ENCODE assay signal across 7 mouse cellular contexts in genomic region chr11:103171286-103171620, GRCm38 (mm10). TPM values are rescaled to one million over a fixed set of nuclear protein-coding genes. Genes with fewer than 3 reads are reported as not detected.
DNase-seq lines count a peak whose midpoint lies in the region; ATAC-seq and TF ChIP-seq lines count a peak whose summit lies in the region.

No protein-coding gene starts in this region.

- peak overlapping the region; percentile 74 for H3K4me2 ChIP-seq in forebrain, embryonic 15.5 days (replicated peaks)
- peak overlapping the region; percentile 96 for H3K4me2 ChIP-seq in limb, embryonic 15.5 days

- TF ChIP-seq POLR2A in spleen, adult 2 months (IDR thresholded peaks at IDR 0.05; ENCODE audit: low read depth, low read length), result no peak

- no peak; the same call in 1 of the 2 replicates for ATAC-seq in forebrain, embryonic 15.5 days (replicated peaks)
- ATAC-seq in limb, embryonic 15.5 days (ENCODE audit: insufficient number of reproducible peaks, low FRiP score, low TSS enrichment, low read depth), result no peak

- H3K27ac ChIP-seq in spleen, adult 2 months (ENCODE audit: insufficient read depth, low read length), result peak overlapping the region; percentile 99
- no peak overlapping the region for H3K27ac ChIP-seq in forebrain, embryonic 15.5 days (replicated peaks)
- no peak overlapping the region for H3K27ac ChIP-seq in limb, embryonic 15.5 days

- H3K9me3 ChIP-seq in forebrain, embryonic 15.5 days, result no peaks in the 10 kb centered on the region
- no peaks in the 10 kb centered on the region for H3K9me3 ChIP-seq in limb, embryonic 15.5 days

- H3K36me3 ChIP-seq in spleen, adult 2 months (ENCODE audit: control insufficient read depth, insufficient read depth, low read length), result 0 out of 2 replicates have a peak, but pooled peaks cover 1% of the 10 kb centered on the region
- H3K36me3 ChIP-seq in forebrain, embryonic 15.5 days, result no peaks in the 10 kb centered on the region
- no peaks in the 10 kb centered on the region for H3K36me3 ChIP-seq in limb, embryonic 15.5 days

- peak overlapping the region; percentile 66 for H3K9ac ChIP-seq in forebrain, embryonic 15.5 days (replicated peaks)
- peak overlapping the region; percentile 40 for H3K9ac ChIP-seq in limb, embryonic 15.5 days

- H3K27me3 ChIP-seq in spleen, adult 2 months (ENCODE audit: control insufficient read depth, insufficient read depth, low read length), result no peaks in the 10 kb centered on the region
- H3K27me3 ChIP-seq in forebrain, embryonic 15.5 days, result peaks cover 41% of the 10 kb centered on the region
- peaks cover 56% of the 10 kb centered on the region for H3K27me3 ChIP-seq in limb, embryonic 15.5 days

- no peak for TF ChIP-seq CTCF in spleen, adult 2 months (IDR thresholded peaks at IDR 0.05; ENCODE audit: extremely low read depth, insufficient read depth, insufficient read length, insufficient replicate concordance)

- H3K4me3 ChIP-seq in spleen, adult 2 months (ENCODE audit: extremely low read depth, insufficient read depth, insufficient read length), result peak overlapping the region; percentile 97
- H3K4me3 ChIP-seq in forebrain, embryonic 15.5 days, result peak overlapping the region; percentile 52
- H3K4me3 ChIP-seq in limb, embryonic 15.5 days, result peak overlapping the region; percentile 52

- DNase-seq in spleen, adult 2 months (ENCODE audit: low read depth in 1 of 2, low spot score in 2 of 2), result no peak
- no peak for DNase-seq in spleen, postnatal 10 days (ENCODE audit: low spot score in 2 of 2)
- peak; percentile 73 for DNase-seq in thymus, postnatal 4 days
- no peak for DNase-seq in ovary, postnatal 10 days (ENCODE audit: low spot score)
- DNase-seq in right cerebral cortex, adult 18-20 months, result no peak

- WGBS in spleen, adult 2 months, result 1% methylated on average over 23 of the region's 23 CpGs
- WGBS in forebrain, embryonic 15.5 days, result 2% methylated on average over 23 of the region's 23 CpGs
- 3% methylated on average over 23 of the region's 23 CpGs for WGBS in limb, embryonic 15.5 days

- H3K4me1 ChIP-seq in spleen, adult 2 months (ENCODE audit: control insufficient read depth, insufficient read depth, insufficient read length), result peaks cover 14% of the 10 kb centered on the region; the same call in 1 of the 2 replicates
- H3K4me1 ChIP-seq in forebrain, embryonic 15.5 days, result peaks cover 16% of the 10 kb centered on the region
- H3K4me1 ChIP-seq in limb, embryonic 15.5 days, result peaks cover 16% of the 10 kb centered on the region

RNA-seq across cellular contexts. Expression of gene Fmnl1, which starts 0.3 kb away (rescaled TPM):
- 137 and 147 TPM in 2 replicates for polyA plus RNA-seq in spleen, adult 2 months (2012; rRNA removed)
- 1.7 and 3.1 TPM in 2 replicates for polyA plus RNA-seq in forebrain, embryonic 15.5 days (2015; fragmentation: Nextera tagmentation; extraction: Ambion mirVana)
- polyA plus RNA-seq in limb, embryonic 15.5 days (2015; fragmentation: Nextera tagmentation; extraction: Ambion mirVana), result 2.4 and 3.0 TPM in 2 replicates

RNA-seq across cellular contexts. Expression of gene 1700023F06Rik, which starts 37.1 kb away (rescaled TPM):
- polyA plus RNA-seq in spleen, adult 2 months (2012; rRNA removed), result not detected in 2 replicates
- polyA plus RNA-seq in forebrain, embryonic 15.5 days (2015; fragmentation: Nextera tagmentation; extraction: Ambion mirVana), result 0.75 and 0.98 TPM in 2 replicates
- polyA plus RNA-seq in limb, embryonic 15.5 days (2015; fragmentation: Nextera tagmentation; extraction: Ambion mirVana), result 0.67 and 1.0 TPM in 2 replicates

RNA-seq across cellular contexts. Expression of gene Hexim2, which starts 39.0 kb away (rescaled TPM):
- 2.3 and 3.0 TPM in 2 replicates for polyA plus RNA-seq in spleen, adult 2 months (2012; rRNA removed)
- 20.8 and 23.8 TPM in 2 replicates for polyA plus RNA-seq in forebrain, embryonic 15.5 days (2015; fragmentation: Nextera tagmentation; extraction: Ambion mirVana)
- polyA plus RNA-seq in limb, embryonic 15.5 days (2015; fragmentation: Nextera tagmentation; extraction: Ambion mirVana), result 11.7 and 12.2 TPM in 2 replicates

RNA-seq across cellular contexts. Expression of gene Spata32, which starts 47.0 kb away (rescaled TPM):
- polyA plus RNA-seq in spleen, adult 2 months (2012; rRNA removed), result not detected in 2 replicates
- polyA plus RNA-seq in forebrain, embryonic 15.5 days (2015; fragmentation: Nextera tagmentation; extraction: Ambion mirVana), result 0.15 and 0.38 TPM in 2 replicates
- not detected in 2 replicates for polyA plus RNA-seq in limb, embryonic 15.5 days (2015; fragmentation: Nextera tagmentation; extraction: Ambion mirVana)

RNA-seq across cellular contexts. Expression of gene Hexim1, which starts 55.2 kb away (rescaled TPM):
- 10.3 and 11.2 TPM in 2 replicates for polyA plus RNA-seq in spleen, adult 2 months (2012; rRNA removed)
- 3.4 and 3.8 TPM in 2 replicates for polyA plus RNA-seq in forebrain, embryonic 15.5 days (2015; fragmentation: Nextera tagmentation; extraction: Ambion mirVana)
- 5.0 and 5.8 TPM in 2 replicates for polyA plus RNA-seq in limb, embryonic 15.5 days (2015; fragmentation: Nextera tagmentation; extraction: Ambion mirVana)

Comparison
In these comparisons a context has a peak if more than half of its experiments do, and no peak if none do; other contexts are left out.
1. RNA of gene Fmnl1, which starts 0.3 kb away (polyA plus RNA-seq): 137 to 147 TPM in spleen, adult 2 months; 2.4 to 3.0 TPM in limb, embryonic 15.5 days and 1.7 to 3.1 TPM in forebrain, embryonic 15.5 days; every median in the first group is over 10 times any median in the second.
2. Peak in every context shown above with its lines, with median percentiles within 50 percentile points of each other: H3K4me3 ChIP-seq.